Mouse (Mus musculus): Measurements from ENCODE around the gene Akap6. TPM values are rescaled to one million over a fixed set of nuclear protein-coding genes. Genes with fewer than 3 reads are reported as not detected.

Akap6 gene
- total and polyA plus RNA-seq, 3 experiments, result not detected

GRCm38 (mm10) chr12:52944949-52945348 lies 245.8 kb downstream of the Akap6 start:
- H3K4me1 ChIP-seq (ENCODE audit: control insufficient read depth in 1 of 2, insufficient read depth in 2 of 2, low read length in 2 of 2), result no peaks in the 10 kb centered on the region
- H3K79me2 ChIP-seq (ENCODE audit: control insufficient read depth, insufficient read depth, low read length, poor library complexity), result no peaks in the 10 kb centered on the region
- 0 out of 4 replicates have a peak, but pooled peaks cover 0 to 2% of the 10 kb centered on the region in 2 experiments for H3K27me3 ChIP-seq (ENCODE audit: control insufficient read depth in 1 of 2, insufficient read depth in 2 of 2, low read length in 2 of 2)
- no peak for TF ChIP-seq MEF2A (IDR thresholded peaks at IDR 0.05; ENCODE audit: extremely low read depth, insufficient replicate concordance, low read depth, low read length, poor library complexity, severe bottlenecking)
- TF ChIP-seq ELF1 (IDR thresholded peaks at IDR 0.05; ENCODE audit: low read depth, low read length), result no peak
- TF ChIP-seq USF1 (IDR thresholded peaks at IDR 0.05; ENCODE audit: low read depth, low read length), result no peak
- no peak for TF ChIP-seq EP300 (IDR thresholded peaks at IDR 0.05; ENCODE audit: low read depth in 1 of 2, low read length in 2 of 2)
- TF ChIP-seq POLR2AphosphoS2 (IDR thresholded peaks at IDR 0.05; ENCODE audit: low read length), result no peak
- no peak for TF ChIP-seq RCOR1 (IDR thresholded peaks at IDR 0.05; ENCODE audit: low read depth, low read length)
- H3K9ac ChIP-seq (ENCODE audit: control insufficient read depth, low read depth, low read length, poor library complexity, severe bottlenecking), result no peak overlapping the region
- no peak overlapping the region for H3K27ac ChIP-seq (ENCODE audit: control insufficient read depth, low read depth, low read length)
- no peak for DNase-seq (ENCODE audit: low read depth, low spot score)
- no peak overlapping the region for H3K4me3 ChIP-seq (ENCODE audit: control insufficient read depth in 1 of 2, insufficient read depth in 1 of 2, low read depth in 2 of 2, low read length in 2 of 2)
- no peaks in the 10 kb centered on the region for H3K9me3 ChIP-seq (replicated peaks; ENCODE audit: insufficient read depth, low read length)
- no peaks in the 10 kb centered on the region for H3K36me3 ChIP-seq (ENCODE audit: control insufficient read depth in 1 of 2, insufficient read depth in 2 of 2, low read length in 2 of 2)

- Histone ChIP-seq H3K27me3 (ENCODE audit: control insufficient read depth in 1 of 2, insufficient read depth in 2 of 2, low read length in 2 of 2) (0 out of 4 replicates have a peak, but pooled peaks cover 0 to 2% of the 10 kb centered on the region in 2 experiments), H3K4me1 (ENCODE audit: control insufficient read depth in 1 of 2, insufficient read depth in 2 of 2, low read length in 2 of 2) (no peaks in the 10 kb centered on the region), H3K36me3 (ENCODE audit: control insufficient read depth in 1 of 2, insufficient read depth in 2 of 2, low read length in 2 of 2) (no peaks in the 10 kb centered on the region), H3K9ac (ENCODE audit: control insufficient read depth, low read depth, low read length, poor library complexity, severe bottlenecking) (no peak overlapping the region), H3K4me3 (ENCODE audit: control insufficient read depth in 1 of 2, insufficient read depth in 1 of 2, low read depth in 2 of 2, low read length in 2 of 2) (no peak overlapping the region), H3K9me3 (replicated peaks; ENCODE audit: insufficient read depth, low read length) (no peaks in the 10 kb centered on the region), H3K27ac (ENCODE audit: control insufficient read depth, low read depth, low read length) (no peak overlapping the region), H3K79me2 (ENCODE audit: control insufficient read depth, insufficient read depth, low read length, poor library complexity) (no peaks in the 10 kb centered on the region)
- DNase-seq (ENCODE audit: low read depth, low spot score), result no peak
- TF ChIP-seq ZNF384 (IDR thresholded peaks at IDR 0.05; ENCODE audit: low read depth, low read length), result no peak
- TF ChIP-seq MAZ (IDR thresholded peaks at IDR 0.05; ENCODE audit: low read depth, low read length), result no peak
- TF ChIP-seq E2F4 (IDR thresholded peaks at IDR 0.05; ENCODE audit: borderline replicate concordance, low read depth, low read length), result no peak
- TF ChIP-seq SMC3 (IDR thresholded peaks at IDR 0.05; ENCODE audit: low read depth, low read length), result no peak
- TF ChIP-seq NRF1 (IDR thresholded peaks at IDR 0.05; ENCODE audit: insufficient read depth, low read depth, low read length, poor library complexity, severe bottlenecking), result no peak
- no peak for TF ChIP-seq RAD21 (IDR thresholded peaks at IDR 0.05; ENCODE audit: low read depth, low read length)
- no peak for TF ChIP-seq JUND (IDR thresholded peaks at IDR 0.05; ENCODE audit: low read depth, low read length)
- TF ChIP-seq HCFC1 (IDR thresholded peaks at IDR 0.05; ENCODE audit: low read depth, low read length), result no peak
- TF ChIP-seq USF1 (IDR thresholded peaks at IDR 0.05; ENCODE audit: low read depth, low read length), result no peak
- TF ChIP-seq MAX (IDR thresholded peaks at IDR 0.05; ENCODE audit: low read length), result no peak
- no peak for TF ChIP-seq CTCF (IDR thresholded peaks at IDR 0.05 in 2 of 3, conservative IDR thresholded peaks at IDR 0.05 in 1 of 3; ENCODE audit: control insufficient read depth in 1 of 3, insufficient read depth in 1 of 3, low read depth in 2 of 3, low read length in 3 of 3, poor library complexity in 1 of 3, severe bottlenecking in 1 of 3)
- no peak for TF ChIP-seq MXI1 (IDR thresholded peaks at IDR 0.05; ENCODE audit: low read depth, low read length)
- no peak for TF ChIP-seq EP300 (IDR thresholded peaks at IDR 0.05; ENCODE audit: low read depth in 1 of 2, low read length in 2 of 2)
- no peak for TF ChIP-seq MYC (IDR thresholded peaks at IDR 0.05; ENCODE audit: low read depth, low read length)
- no peak for TF ChIP-seq ZMIZ1 (IDR thresholded peaks at IDR 0.05; ENCODE audit: low read depth, low read length)
- TF ChIP-seq CHD2 (IDR thresholded peaks at IDR 0.05; ENCODE audit: low read length), result no peak
- no peak for TF ChIP-seq BHLHE40 (IDR thresholded peaks at IDR 0.05; ENCODE audit: borderline replicate concordance, low read depth, low read length)
- no peak for TF ChIP-seq KAT2A (conservative IDR thresholded peaks at IDR 0.05; ENCODE audit: low read depth, low read length)
These were observed 251.5 kb downstream of the Akap6 start for GRCm38 (mm10) chr12:52950660-52951059.
